Mouse (Mus musculus) kidney, adult 2 months (tissue): ENCODE data around the gene Hapln2.

Experiments
- CTCF ChIP-seq: fragments of 200-500 bp; conservative IDR thresholded peaks from 2 replicates; pipeline ENCODE4 v1.5.1; 2011; ENCODE audit warnings: low read depth, mild to moderate bottlenecking, control low read depth, low read length, moderate library complexity, mixed read lengths; ENCODE audit not compliant: insufficient read depth, insufficient read length
- POLR2A ChIP-seq: fragments of 200-500 bp; IDR thresholded peaks from one replicate; pipeline ENCODE4 v1.6.1; 2011; ENCODE audit warnings: low read depth, low read length, control low read depth

GRCm38 (mm10) chr3:88057030-88057429, 29.6 kb upstream of the Hapln2 start:
- TF ChIP-seq POLR2A, result no peak
- no peak for TF ChIP-seq CTCF
